Mouse (Mus musculus) right cerebral cortex, postnatal 14 days (tissue): ENCODE measurements at regions not wholly inside any gene's neighbourhood (a gene's known extent, or its start where the extent isn't known, plus 50 kb on each side); places are given as distances from the start of the nearest gene placed in this dataset.

Experiments
- DNase-seq: peaks from one replicate; pipeline ENCODE4 v3.0.0; 2022

- DNase-seq, result no peak
These were observed 58.6 kb downstream of the Isg20 start for GRCm38 (mm10) chr7:78971644-78972313.

- no peak for DNase-seq
These were observed 63.5 kb upstream of the Acan start for GRCm38 (mm10) chr7:78989751-78990206.

- DNase-seq, result peak; percentile 18
These were observed 62.8 kb upstream of the Acan start for GRCm38 (mm10) chr7:78990302-78991038.

- no peak for DNase-seq
These were observed 60.3 kb upstream of the Acan start for GRCm38 (mm10) chr7:78992991-78993390.

GRCm38 (mm10) chr7:78994134-78994533 lies 59.1 kb upstream of the Acan start:
- DNase-seq, result no peak

- no peak for DNase-seq
These were observed 58.2 kb upstream of the Acan start for GRCm38 (mm10) chr7:78995034-78995433.

- DNase-seq, result no peak
These were observed 57.5 kb upstream of the Acan start for GRCm38 (mm10) chr7:78995820-78996219.
